Mouse (Mus musculus) CH12.LX (cell line): ENCODE measurements around the gene Slc44a1. TPM values are rescaled to one million over a fixed set of nuclear protein-coding genes. Genes with fewer than 3 reads are reported as not detected.

ENCODE experiments used
- DNase-seq: peaks from one replicate; pipeline ENCODE4 v3.0.0-alpha.2; 2013; ENCODE audit errors: extremely low read depth
- H3K27ac ChIP-seq: 2 replicates; pipeline ENCODE4 v1.5.1; 2012; ENCODE audit warnings: low read depth, mild to moderate bottlenecking, control low read depth, moderate library complexity; ENCODE audit not compliant: insufficient read depth
- H3K27me3 ChIP-seq: replicated peaks from 2 replicates; pipeline ENCODE3; 2012; ENCODE audit warnings: inconsistent platforms
- H3K36me3 ChIP-seq, 2 experiments: replicated peaks in 1 of 2; 2 replicates each; pipeline versions ENCODE3 to v1.6.1; 2012; ENCODE audit warnings: inconsistent platforms in 1 of 2, low read length in 1 of 2, mild to moderate bottlenecking in 1 of 2, mixed read lengths in 1 of 2, moderate library complexity in 1 of 2; ENCODE audit not compliant: control insufficient read depth in 1 of 2, insufficient read depth in 1 of 2
- H3K4me1 ChIP-seq, 2 experiments: 2 replicates each; pipeline ENCODE4 v1.6.1; 2012; ENCODE audit warnings: inconsistent platforms in 1 of 2, moderate library complexity in 1 of 2; ENCODE audit not compliant: insufficient read depth in 2 of 2, control insufficient read depth in 1 of 2
- H3K4me2 ChIP-seq: 2 replicates; pipeline ENCODE4 v1.6.1; 2012; ENCODE audit warnings: low read depth, mild to moderate bottlenecking, control low read depth; ENCODE audit not compliant: poor library complexity, insufficient read depth, severe bottlenecking
- H3K4me3 ChIP-seq, 3 experiments: fragments of 150-350 bp in 1 of 3; sonication (generic) in 1 of 3; replicated peaks in 1 of 3; 2 replicates each; pipeline versions ENCODE3 to v1.5.1; 2011 to 2012; ENCODE audit warnings: low read depth in 2 of 3, low read length in 2 of 3, mild to moderate bottlenecking in 2 of 3, moderate library complexity in 2 of 3, control low read depth in 1 of 3, improper control_type of control experiment in 1 of 3, inconsistent platforms in 1 of 3, mixed read lengths in 1 of 3; ENCODE audit not compliant: poor library complexity in 1 of 3
- H3K79me2 ChIP-seq: replicated peaks from 2 replicates; pipeline ENCODE4 v1.6.1; 2012; ENCODE audit warnings: mild to moderate bottlenecking, moderate library complexity; ENCODE audit not compliant: control insufficient read depth, poor library complexity, insufficient read depth, severe bottlenecking; ENCODE audit errors: extremely low read depth
- H3K9ac ChIP-seq: 2 replicates; pipeline ENCODE4 v1.6.1; 2012; ENCODE audit warnings: low read depth, mild to moderate bottlenecking, control low read depth, moderate library complexity; ENCODE audit not compliant: insufficient read depth
- H3K9me3 ChIP-seq: replicated peaks from 2 replicates; pipeline ENCODE3; 2012; ENCODE audit warnings: low read length, inconsistent platforms, mixed read lengths
- CHD1 ChIP-seq: IDR thresholded peaks from 2 replicates; pipeline ENCODE4 v1.6.1; 2012; ENCODE audit warnings: low read depth, low read length, improper control_type of control experiment, inconsistent platforms
- CHD2 ChIP-seq: IDR thresholded peaks from 2 replicates; pipeline ENCODE4 v1.6.1; 2011; ENCODE audit warnings: low read length, improper control_type of control experiment
- CTCF ChIP-seq, 2 experiments: IDR thresholded peaks in 1 of 2; conservative IDR thresholded peaks in 1 of 2; 2 replicates each; pipeline ENCODE4 v1.5.1; 2011 to 2012; ENCODE audit warnings: low read depth in 2 of 2, low read length in 2 of 2, improper control_type of control experiment in 1 of 2, inconsistent platforms in 1 of 2, mild to moderate bottlenecking in 1 of 2, moderate library complexity in 1 of 2
- EP300 ChIP-seq: IDR thresholded peaks from 2 replicates; pipeline ENCODE4 v1.6.1; 2011; ENCODE audit warnings: low read length, improper control_type of control experiment
- ETS1 ChIP-seq: conservative IDR thresholded peaks from 2 replicates; pipeline ENCODE4 v1.6.1; 2012; ENCODE audit warnings: low read depth, mild to moderate bottlenecking, inconsistent platforms, low read length, improper control_type of control experiment, moderate library complexity
- JUN ChIP-seq: IDR thresholded peaks from 2 replicates; pipeline ENCODE4 v1.6.1; 2011; ENCODE audit warnings: low read depth, mild to moderate bottlenecking, low read length, improper control_type of control experiment, moderate library complexity; ENCODE audit not compliant: insufficient read depth
- JUND ChIP-seq: conservative IDR thresholded peaks from 2 replicates; pipeline ENCODE4 v1.6.1; 2011; ENCODE audit warnings: low read depth, low read length, improper control_type of control experiment
- MAFK ChIP-seq: IDR thresholded peaks from 2 replicates; pipeline ENCODE4 v1.6.1; 2011; ENCODE audit warnings: low read length, improper control_type of control experiment; ENCODE audit not compliant: insufficient replicate concordance
- MXI1 ChIP-seq: IDR thresholded peaks from 2 replicates; pipeline ENCODE4 v1.6.1; 2011; ENCODE audit warnings: mild to moderate bottlenecking, low read depth, low read length, improper control_type of control experiment
- NELFE ChIP-seq: IDR thresholded peaks from 2 replicates; pipeline ENCODE4 v1.6.1; 2011; ENCODE audit warnings: low read depth, low read length, improper control_type of control experiment
- NRF1 ChIP-seq: IDR thresholded peaks from 2 replicates; pipeline ENCODE4 v1.6.1; 2014; ENCODE audit warnings: low read depth, mild to moderate bottlenecking, inconsistent platforms, low read length, improper control_type of control experiment, moderate library complexity
- PAX5 ChIP-seq: IDR thresholded peaks from 2 replicates; pipeline ENCODE4 v1.6.1; 2012; ENCODE audit warnings: low read length, inconsistent platforms, mixed read lengths
- POLR2A ChIP-seq: IDR thresholded peaks from 2 replicates; pipeline ENCODE4 v1.6.1; 2011; ENCODE audit warnings: low read depth, mild to moderate bottlenecking, improper control_type of control experiment, low read length
- SIN3A ChIP-seq: IDR thresholded peaks from 2 replicates; pipeline ENCODE4 v1.6.1; 2012; ENCODE audit warnings: low read length, improper control_type of control experiment, inconsistent platforms
- TBP ChIP-seq: conservative IDR thresholded peaks from 2 replicates; pipeline ENCODE4 v1.6.1; 2011; ENCODE audit warnings: low read depth, low read length, improper control_type of control experiment
- USF1 ChIP-seq: IDR thresholded peaks from 2 replicates; pipeline ENCODE4 v1.6.1; 2014; ENCODE audit warnings: low read depth, mild to moderate bottlenecking, inconsistent platforms, low read length, improper control_type of control experiment
- ZMIZ1 ChIP-seq: IDR thresholded peaks from 2 replicates; pipeline ENCODE4 v1.6.1; 2012; ENCODE audit warnings: low read depth, mild to moderate bottlenecking, inconsistent platforms, low read length, improper control_type of control experiment
- ZNF384 ChIP-seq: IDR thresholded peaks from 2 replicates; pipeline ENCODE4 v1.6.1; 2012; ENCODE audit warnings: low read depth, low read length, improper control_type of control experiment, inconsistent platforms
- dilution Hi-C: fragments of 300-500 bp; cut with MboI; formaldehyde crosslinking; loops from 2 replicates; pipeline ENCODE4 v1.14.3; 2020; ENCODE audit warnings: low sequenced_read_pairs; ENCODE audit not compliant: extremely low pct_unique_long_range_greater_than_20kb, extremely low pct_ligation_motif_present
- in situ Hi-C: fragments of 300-500 bp; cut with MboI; formaldehyde crosslinking; loops from 3 replicates; pipeline ENCODE4 v1.14.3; 2019; ENCODE audit warnings: low sequenced_read_pairs, low pct_ligation_motif_present, low pct_unique_long_range_greater_than_20kb, mixed read lengths
- polyA plus RNA-seq: library from polyadenylated mRNA; unstranded; fragments of >175 nt; gene quantifications from 2 replicates; pipeline ENCODE4 v1.2.1, GENCODE M21; 2012; ENCODE audit warnings: low read depth; ENCODE audit not compliant: insufficient read length
- total RNA-seq, 2 experiments: library from RNA; depleted of rRNA; stranded (reverse); fragments of 300-350 nt in 1 of 2; fragments of >200 nt in 1 of 2; gene quantifications; 2 replicates each; pipeline ENCODE4 v1.2.3; 2012 to 2014

Gene Slc44a1
- total and polyA plus RNA-seq, 3 experiments = 5.4 to 9.3 (median 6.6) TPM

DNA sequence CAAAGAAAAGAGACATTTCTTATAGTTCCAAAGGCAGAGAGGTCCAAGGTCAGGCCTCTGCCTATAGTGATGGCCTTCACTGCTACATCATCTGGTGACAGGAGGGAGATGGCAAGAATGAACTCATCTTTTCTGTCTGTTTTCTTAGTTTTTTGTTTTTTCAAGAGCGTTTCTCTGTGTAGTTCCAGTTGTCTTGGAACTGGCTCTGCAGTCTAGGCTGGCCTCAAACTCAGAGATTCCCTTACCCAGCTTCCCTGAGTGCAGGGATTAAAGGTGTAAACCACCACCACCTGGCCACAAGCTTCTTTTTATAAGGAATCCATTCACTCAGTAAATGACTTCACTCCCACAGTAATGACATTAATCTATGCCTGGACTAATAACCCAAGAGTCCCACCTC, 148.7 kb downstream of the Slc44a1 start:
- H3K9ac ChIP-seq = no peak overlapping the region
- no peaks in the 10 kb centered on the region for H3K79me2 ChIP-seq
- no peak overlapping the region for H3K4me3 ChIP-seq
- H3K36me3 ChIP-seq = no peaks in the 10 kb centered on the region
- peaks cover 1% of the 10 kb centered on the region for H3K27me3 ChIP-seq
- H3K9me3 ChIP-seq = peaks cover 4% of the 10 kb centered on the region
- TF ChIP-seq CTCF (conservative IDR thresholded peaks at IDR 0.05 in 1 of 2, IDR thresholded peaks at IDR 0.05 in 1 of 2; ENCODE audit: low read depth in 2 of 2, low read length in 2 of 2) (no peak), NRF1 (no peak), PAX5 (no peak), JUN (no peak), EP300 (no peak), MXI1 (no peak), ETS1 (no peak), JUND (no peak), ZMIZ1 (no peak), CHD2 (no peak), CHD1 (no peak), TBP (no peak)
- peaks cover 0 to 26% of the 10 kb centered on the region in 2 experiments; a peak in 2 of 4 replicates for H3K4me1 ChIP-seq
- H3K27ac ChIP-seq = no peak overlapping the region
- DNase-seq = no peak
- in situ Hi-C loops (loop anchor here (25.0 kb wide), 2 partner anchors 248 to 477 kb away; partner anchors contain the start of gene Tmem38b), dilution Hi-C loops (no loop called here)
- H3K4me2 ChIP-seq = no peak overlapping the region

DNA sequence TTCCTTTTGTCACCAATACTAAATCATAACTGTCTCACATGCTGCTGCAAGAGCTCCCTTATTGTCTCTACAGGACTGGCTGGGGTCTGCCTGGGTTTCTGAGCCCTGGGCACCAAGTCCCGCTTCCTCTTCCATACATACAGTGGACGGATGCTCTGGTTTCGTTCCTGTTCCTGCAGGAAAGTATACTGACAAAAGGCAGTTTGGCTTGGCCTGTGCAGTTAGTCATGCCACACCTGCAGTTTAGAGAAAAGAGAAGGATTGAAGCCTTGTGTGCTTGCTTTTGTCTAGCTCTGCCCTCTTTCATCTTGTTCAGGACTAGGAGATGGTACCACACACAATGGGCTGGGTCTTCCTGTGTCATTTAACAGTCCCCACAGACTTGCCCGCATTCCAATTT, 149.3 kb downstream of the Slc44a1 start:
- TF ChIP-seq NELFE = no peak
- no peak for TF ChIP-seq POLR2A
- no peak for TF ChIP-seq NRF1
- TF ChIP-seq MAFK = no peak
- no peak for TF ChIP-seq JUND
- no peak for TF ChIP-seq ZNF384
- TF ChIP-seq ETS1 = no peak
- no peak for TF ChIP-seq SIN3A
- TF ChIP-seq USF1 = no peak
- TF ChIP-seq, all 38 proteins: peak for 0
- Histone ChIP-seq H3K27me3 (peaks cover 1% of the 10 kb centered on the region), H3K27ac (no peak overlapping the region), H3K79me2 (no peaks in the 10 kb centered on the region), H3K4me3 (no peak overlapping the region), H3K4me2 (no peak overlapping the region), H3K4me1 (peaks cover 0 to 26% of the 10 kb centered on the region in 2 experiments; a peak in 2 of 4 replicates), H3K9me3 (peaks cover 4% of the 10 kb centered on the region), H3K9ac (no peak overlapping the region), H3K36me3 (no peaks in the 10 kb centered on the region)
- in situ Hi-C loops = loop anchor here (25.0 kb wide), 2 partner anchors 248 to 477 kb away; partner anchors contain the start of gene Tmem38b
- no peak for DNase-seq
- dilution Hi-C loops = no loop called here
